Mouse (Mus musculus) urinary bladder, postnatal 36 days (tissue): Measurements from ENCODE around the gene Pfkp.

Source experiments
- DNase-seq, 2 experiments: peaks; one replicate each; pipeline ENCODE4 v3.0.0; 2022; ENCODE audit warnings: low spot score in 2 of 2, mixed read lengths in 1 of 2

The Pfkp gene

DNA sequence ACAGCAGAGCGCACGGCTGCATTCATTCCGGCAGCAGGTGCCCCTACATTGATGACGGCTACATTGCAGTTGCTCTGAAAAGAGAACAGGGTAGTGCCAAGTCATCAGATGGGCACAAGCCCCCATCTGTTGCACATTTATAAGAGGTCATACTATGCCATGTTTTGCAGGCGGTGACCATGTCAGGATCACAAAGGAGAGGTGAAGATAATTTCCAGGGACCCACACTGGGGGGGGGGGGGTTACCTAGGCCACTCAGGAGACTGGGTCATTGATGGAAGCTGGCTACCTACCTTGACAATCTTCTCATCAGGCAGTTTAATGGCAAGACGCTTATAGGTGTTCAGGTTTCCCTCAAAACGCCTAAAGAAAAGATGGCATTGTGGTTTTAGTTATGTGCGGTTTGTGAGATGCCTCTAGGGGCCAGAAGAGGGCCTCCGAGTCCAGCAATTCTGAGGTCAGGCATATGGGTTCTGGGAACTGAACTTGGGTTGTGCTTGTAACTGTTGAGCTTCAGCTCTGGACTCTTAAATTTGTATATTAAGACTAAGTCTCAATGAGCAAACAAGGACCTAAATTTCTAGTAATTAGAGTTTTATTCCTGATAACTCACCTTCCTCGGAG lies 45.7 kb downstream of the Pfkp start:
- DNase-seq, result no peak

DNA sequence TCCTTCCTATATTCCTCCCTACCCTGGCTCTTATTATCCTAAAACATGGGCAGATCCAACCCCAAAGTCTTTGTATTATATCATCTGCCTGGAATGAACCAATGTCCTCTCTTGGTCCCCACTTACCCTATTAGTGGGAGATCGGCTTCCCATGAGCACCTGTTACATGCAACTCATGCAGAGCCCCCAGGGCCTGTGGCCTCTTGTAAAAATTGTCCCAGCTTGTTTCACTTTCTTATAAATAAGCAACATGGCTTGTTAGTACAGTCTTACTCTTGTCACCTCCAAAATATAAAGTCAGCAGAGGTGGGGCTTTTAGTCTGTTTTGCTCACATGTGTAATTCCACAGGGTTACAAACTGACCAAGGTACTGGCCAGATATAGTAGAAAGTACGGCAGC lies 46.9 kb downstream of the Pfkp start:
- no peak for DNase-seq

DNA sequence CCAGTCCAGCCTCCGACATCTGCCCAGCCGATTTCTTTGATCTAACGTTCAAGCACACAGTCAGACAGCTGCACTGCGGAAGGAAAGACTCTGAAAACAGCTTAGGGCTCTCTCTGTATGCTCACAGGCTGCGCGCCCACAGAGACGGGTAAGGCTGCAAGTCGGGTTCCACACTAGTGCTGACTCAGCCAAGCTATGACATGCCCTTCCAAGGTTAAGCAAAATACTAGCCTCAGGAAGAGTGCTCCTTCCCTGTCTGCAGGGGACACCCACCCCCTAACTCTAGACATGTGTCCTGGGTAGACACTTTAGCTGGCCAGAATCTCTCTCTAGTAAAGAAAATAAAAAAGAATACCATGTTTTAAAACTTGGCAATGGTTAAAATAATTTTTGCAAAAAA lies 48.0 kb downstream of the Pfkp start:
- no peak for DNase-seq

DNA sequence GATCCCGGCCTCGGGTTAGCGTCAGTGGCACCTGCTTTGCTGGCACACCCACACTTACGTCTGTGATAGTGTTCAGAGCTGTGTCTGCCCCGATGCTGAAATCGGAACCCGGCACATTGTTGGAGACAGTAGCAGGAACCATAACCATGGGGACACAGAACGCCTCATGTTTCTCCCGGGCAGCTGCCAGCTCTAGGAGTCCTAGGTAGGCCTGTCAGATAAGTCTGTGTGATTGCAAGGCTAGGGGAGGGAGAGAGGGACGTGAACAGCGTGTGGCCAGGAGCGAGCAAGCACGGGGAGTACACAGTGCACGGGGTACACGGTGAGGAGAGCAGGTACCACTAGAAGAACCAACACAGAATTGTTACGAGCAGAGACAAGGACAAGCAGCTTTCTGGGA lies 50.8 kb downstream of the Pfkp start:
- no peak for DNase-seq

DNA sequence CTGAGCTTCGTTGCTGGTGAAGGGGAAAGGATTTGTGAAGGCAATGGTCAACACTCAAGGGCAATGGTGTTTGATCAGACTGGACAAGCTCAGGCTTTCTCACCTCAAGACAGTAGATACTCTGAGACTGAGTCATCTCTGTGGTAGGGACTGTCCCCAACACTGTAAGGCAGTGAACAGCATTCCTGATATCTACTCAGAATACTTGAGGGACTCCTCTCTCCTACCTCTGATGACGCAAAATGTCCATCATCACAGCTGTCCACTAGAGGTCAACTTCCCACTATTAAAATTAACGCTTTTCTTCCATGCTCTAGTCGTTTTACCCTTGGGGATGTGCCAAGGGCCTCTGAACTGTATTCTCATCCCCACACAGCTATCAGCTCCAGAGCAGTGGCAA lies 53.2 kb downstream of the Pfkp start:
- DNase-seq, result no peak

DNA sequence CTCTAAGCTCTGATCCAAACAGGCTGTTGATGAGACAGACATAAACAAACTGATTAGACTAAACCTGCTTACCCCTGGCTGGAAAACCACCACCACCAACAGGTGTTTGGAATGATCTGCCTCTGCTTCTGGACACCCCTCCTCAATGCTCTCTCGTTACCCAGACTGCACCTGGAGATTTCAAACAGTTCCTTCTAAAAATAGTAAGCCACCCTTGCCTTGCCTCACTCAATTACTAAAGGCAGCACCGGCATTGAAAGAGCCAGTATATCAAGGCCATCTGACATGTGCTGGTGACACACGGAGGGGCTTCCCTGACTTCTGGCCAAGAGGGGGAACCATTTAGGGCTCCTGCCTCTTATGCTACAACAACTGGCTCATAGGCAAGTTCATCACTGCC lies 57.7 kb downstream of the Pfkp start:
- no peak for DNase-seq

DNA sequence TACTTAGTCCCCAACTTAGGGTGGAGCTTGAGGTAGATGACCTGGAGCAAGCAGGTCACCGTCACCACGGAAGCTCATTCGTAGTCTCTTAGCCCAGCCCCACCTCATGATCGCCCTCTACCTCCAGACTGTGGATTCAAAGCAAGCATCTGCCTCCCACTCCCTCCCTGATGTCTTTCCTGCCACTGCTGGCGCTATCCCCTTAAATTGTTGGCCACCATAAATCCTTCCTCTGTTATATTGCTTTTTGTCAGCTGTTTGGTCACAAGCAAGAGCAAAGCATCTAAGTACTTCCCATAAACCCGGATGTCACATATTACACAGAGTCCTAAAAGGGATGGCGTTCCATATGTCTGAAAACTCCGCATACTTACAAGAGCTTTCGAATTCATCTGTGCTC lies 62.6 kb downstream of the Pfkp start:
- no peak for DNase-seq

DNA sequence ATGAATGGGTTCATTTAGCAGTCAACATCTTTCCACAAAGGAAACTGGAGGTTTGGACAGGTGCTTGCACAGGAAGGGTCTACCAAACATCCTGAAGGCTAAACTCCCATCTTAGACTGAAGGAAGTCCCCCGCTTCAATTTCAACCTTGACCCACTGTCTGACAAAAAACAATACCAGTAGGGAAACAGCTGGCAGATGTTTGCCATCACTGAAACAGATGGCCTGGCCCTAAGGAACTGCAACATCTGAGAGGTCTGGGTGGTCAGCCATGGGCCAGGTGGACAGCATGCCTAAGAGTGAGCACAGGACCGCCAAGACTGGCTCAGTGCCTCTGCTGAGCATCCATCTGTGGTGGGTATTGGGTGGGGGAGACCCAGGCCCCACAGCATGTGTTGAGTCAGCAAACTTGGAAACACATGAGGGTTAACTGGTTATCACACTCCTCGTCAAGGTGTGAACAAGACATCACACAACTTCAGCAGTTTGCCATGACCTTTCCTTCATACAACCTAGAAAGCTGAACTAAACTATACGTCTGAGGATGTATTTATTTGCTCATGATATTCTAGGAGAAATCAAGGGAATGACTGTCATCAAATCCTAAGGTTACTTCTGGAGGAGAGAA lies 65.0 kb downstream of the Pfkp start:
- no peak for DNase-seq

DNA sequence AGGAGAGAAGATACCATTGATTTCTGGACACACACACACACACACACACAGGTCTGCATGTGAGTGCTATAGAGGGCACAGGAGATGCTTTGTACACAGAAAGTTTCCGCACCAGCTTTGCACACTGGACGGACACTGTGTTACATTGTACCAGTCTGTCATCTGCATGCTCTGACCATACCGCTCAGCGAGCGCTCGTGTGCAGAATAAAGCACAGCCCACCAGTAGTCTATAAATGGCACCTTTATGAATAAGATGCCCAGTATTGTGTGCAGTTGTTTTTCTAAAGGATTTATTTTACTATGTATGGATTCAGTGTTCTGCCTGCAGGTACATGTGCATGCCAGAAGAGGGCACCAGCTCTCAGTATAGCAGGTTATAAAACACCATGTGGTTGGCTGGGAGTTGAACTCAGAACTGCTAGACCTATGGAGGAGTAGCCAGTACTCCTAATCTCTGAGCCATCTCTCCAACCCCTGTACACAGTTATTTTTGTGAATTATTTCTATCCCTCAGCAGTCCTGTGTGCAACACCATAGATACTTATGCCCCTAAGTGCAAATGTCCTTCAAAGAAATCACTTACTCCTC lies 72.6 kb downstream of the Pfkp start:
- DNase-seq, result no peak

DNA sequence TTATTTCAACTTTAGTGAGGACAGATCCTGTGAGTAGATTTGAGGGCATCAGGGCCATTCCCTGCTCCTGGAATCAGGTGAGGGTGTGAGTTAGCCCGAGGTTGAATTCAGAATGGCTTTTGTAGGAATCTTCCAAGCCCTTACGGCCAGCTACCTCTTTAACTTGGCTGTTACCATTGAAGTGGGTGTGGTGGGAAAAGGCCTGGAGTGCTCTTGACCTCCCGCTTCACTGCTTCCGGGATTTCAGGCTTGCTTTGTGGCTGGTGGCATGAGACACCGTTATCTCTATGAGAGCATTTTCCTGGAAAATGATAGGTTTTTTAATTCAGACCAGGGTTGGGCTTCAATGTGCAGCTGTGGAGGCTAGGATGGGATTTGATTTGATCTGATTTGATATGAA lies 83.0 kb downstream of the Pfkp start:
- no peak for DNase-seq

DNA sequence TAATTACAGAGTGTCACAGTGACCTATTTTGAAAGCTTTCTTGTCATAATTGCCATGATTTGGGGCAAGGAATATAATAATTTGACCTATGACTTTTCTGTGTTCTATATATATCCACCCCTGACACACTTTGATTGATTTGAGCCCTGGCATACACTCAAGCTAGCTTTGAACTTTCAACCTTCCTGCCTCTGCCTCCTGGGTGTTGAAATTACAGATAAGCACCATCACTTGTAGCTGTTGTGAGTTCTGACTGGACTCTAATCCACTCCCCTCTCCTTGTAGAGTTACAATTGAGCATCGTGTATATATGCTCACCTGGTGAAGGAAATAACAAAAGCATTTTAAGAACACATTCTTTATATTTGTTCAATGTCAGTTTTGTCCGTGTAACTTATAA lies 86.2 kb downstream of the Pfkp start:
- no peak for DNase-seq

DNA sequence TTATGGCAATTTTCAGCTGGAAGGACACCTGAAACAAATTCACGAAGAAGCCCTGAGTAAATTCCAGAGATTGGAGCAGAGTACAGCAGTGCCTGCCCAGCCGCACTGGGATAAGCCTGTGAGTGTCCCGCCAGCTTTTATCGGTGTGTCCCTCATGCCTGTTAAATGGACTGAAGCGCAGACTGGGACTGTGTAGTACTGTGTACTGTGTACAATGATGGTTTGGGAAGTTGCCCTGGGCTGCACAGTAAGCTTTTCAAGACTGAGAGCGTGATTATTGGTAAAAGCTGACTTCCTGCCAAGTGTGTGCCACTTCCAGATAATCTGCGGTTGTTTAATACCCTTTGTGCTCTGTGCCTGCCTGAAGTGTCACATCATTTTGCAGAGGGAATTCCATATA lies 90.8 kb downstream of the Pfkp start:
- no peak for DNase-seq

DNA sequence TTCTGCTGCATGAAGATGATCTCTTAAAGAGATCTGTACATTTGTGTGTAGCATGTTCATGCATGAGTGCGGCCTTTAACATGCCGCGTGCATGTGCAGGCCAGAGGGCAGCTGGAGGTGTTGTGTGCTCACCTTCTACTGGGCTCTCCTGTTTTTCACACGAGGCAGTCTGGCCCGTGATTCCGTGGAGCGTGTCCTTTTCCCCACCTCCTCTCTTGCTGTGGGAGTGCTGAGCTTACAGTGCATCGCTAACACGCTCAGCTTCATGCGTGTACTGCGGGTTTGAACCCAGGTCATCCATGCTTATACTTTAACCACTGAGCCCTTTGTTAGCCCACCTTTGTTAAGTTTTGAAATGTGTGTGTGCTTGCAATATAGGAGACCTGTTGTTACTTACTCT lies 92.9 kb downstream of the Pfkp start:
- DNase-seq, result no peak

DNA sequence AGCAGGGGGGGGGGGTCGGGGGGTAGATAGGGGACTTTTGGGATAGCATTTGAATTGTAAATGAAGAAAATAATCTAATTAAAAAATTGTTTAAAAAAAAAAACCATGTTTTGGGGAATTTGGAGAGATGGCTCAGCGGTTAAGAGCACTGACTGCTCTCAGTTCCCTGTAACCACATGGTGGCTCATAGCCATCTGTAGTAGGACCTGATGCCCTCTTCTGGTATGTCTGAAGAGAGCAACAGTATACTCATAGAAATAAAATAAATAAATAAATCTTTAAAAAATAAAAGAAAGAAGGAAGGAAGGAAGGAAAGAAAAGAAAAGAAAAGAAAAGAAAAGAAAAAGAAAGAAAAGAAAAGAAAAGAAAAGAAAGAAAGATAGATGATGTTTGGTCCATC lies 94.9 kb downstream of the Pfkp start:
- DNase-seq, result no peak

DNA sequence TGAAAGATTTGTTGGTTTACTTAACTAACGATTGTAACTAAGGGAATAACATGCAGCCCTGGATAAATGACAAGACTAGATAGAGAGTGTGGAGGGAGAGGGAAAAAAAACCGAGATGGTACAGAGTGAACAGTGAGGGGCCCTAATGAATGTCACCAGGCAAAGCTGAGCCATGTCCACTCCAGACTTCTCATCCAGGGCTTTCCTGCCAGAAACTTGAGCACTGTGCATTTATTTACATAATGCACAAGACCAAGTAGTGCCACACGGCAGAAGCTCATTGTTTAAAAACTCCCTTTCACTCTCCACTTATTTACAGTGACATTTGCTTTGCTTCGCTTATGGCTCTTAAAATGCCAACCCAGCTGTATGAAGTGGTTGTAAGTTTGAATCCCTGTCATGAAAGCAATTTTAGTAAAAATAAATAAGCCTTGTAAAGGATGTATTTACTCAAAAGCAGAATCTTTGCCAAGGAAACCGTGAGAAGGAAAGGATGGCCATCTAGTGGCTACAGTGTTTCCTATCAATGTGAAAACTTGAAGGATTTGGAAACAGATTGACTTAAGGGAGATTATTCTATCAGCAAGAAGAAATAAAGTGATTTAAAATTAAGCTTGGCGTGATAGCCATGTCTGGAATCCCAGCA lies 113.2 kb downstream of the Pfkp start:
- no peak for DNase-seq

DNA sequence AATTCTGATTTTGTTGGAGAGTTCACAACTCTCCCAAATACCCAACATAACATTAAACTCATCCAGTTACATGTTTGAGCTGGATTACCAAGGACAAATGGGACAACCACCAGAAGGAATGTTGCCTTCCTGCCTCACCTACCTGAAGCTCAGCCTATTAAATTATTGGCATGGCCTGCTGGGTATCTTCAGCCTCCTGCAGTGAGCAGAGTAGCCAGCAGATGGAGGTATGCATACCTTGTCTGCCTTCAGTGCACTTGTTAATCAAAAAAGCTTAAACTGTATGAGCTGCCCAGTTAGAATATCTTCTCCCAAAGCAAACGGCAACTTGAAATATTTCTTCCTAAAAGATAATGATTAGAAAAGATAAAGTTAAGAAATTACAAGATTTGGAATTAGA lies 115.9 kb downstream of the Pfkp start:
- DNase-seq, result peak in 1 of 2 experiments; percentile 4
